Mouse (Mus musculus): Measurements from ENCODE around the gene Cacna1c. TPM values are rescaled to one million over a fixed set of nuclear protein-coding genes. Genes with fewer than 3 reads are reported as not detected.

Cacna1c gene
- polyA plus RNA-seq, 1 experiment from 2014 or later, result 2.3 TPM

GRCm38 (mm10) chr6:118821536-118821935 is 374.7 kb downstream of the Cacna1c start:
- no peak overlapping the region for H3K4me2 ChIP-seq (replicated peaks; ENCODE audit: low read depth)
- 0 out of 2 replicates have a peak overlapping the region, but pooled peaks have one; percentile 40 for H3K27ac ChIP-seq (replicated peaks)
- H3K4me1 ChIP-seq (replicated peaks; ENCODE audit: control insufficient read depth, insufficient read depth), result 0 out of 2 replicates have a peak, but pooled peaks cover 3% of the 10 kb centered on the region
- TF ChIP-seq CTCF (IDR thresholded peaks at IDR 0.05; ENCODE audit: low read depth) (no peak), EP300 (optimal IDR thresholded peaks at IDR 0.05) (no peak)
- 66% methylated on average over 5 of the region's 5 CpGs for WGBS
- H3K9ac ChIP-seq (ENCODE audit: low read length), result no peak overlapping the region
- H3K9me3 ChIP-seq (ENCODE audit: control insufficient read depth, low read length), result no peaks in the 10 kb centered on the region
- H3K4me3 ChIP-seq (ENCODE audit: low read depth, low read length), result no peak overlapping the region
- ATAC-seq (ENCODE audit: low FRiP score, low TSS enrichment) (no peak), DNase-seq (ENCODE audit: low spot score) (no peak)
- no peaks in the 10 kb centered on the region for H3K36me3 ChIP-seq (ENCODE audit: control insufficient read depth, insufficient read depth, low read length)
- H3K27me3 ChIP-seq (ENCODE audit: control insufficient read depth, insufficient read depth, low read length), result no peaks in the 10 kb centered on the region

DNA sequence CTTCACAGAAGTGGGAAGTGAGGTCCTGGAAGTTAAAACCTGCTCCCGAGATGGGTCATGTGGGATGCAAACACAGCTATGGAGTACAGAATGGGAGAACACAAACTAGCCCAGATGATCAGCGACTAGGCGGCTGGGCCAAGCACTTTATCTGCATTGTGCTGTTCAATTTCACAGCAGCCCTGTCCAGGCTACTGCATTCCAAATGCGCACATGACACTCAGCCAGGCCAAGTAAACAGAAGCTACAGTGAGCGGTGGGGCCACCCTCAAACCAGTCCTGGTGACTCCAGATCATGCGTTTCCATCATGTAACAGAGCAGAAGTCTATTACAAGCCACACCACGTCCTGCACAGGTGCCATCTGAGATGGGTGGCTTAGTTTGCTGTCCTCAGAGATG is 376.6 kb downstream of the Cacna1c start:
- H3K4me2 ChIP-seq (replicated peaks; ENCODE audit: low read depth), result no peak overlapping the region
- H3K4me1 ChIP-seq (replicated peaks; ENCODE audit: control insufficient read depth, insufficient read depth), result 0 out of 2 replicates have a peak, but pooled peaks cover 3% of the 10 kb centered on the region
- no peaks in the 10 kb centered on the region for H3K36me3 ChIP-seq (ENCODE audit: control insufficient read depth, insufficient read depth, low read length)
- 39% methylated on average over 7 of the region's 7 CpGs for WGBS
- no peaks in the 10 kb centered on the region for H3K9me3 ChIP-seq (ENCODE audit: control insufficient read depth, low read length)
- H3K9ac ChIP-seq (ENCODE audit: low read length), result no peak overlapping the region
- no peak overlapping the region for H3K27ac ChIP-seq (replicated peaks)
- no peaks in the 10 kb centered on the region for H3K27me3 ChIP-seq (ENCODE audit: control insufficient read depth, insufficient read depth, low read length)
- no peak for DNase-seq (ENCODE audit: low spot score)
- H3K4me3 ChIP-seq (ENCODE audit: low read depth, low read length), result no peak overlapping the region
- ATAC-seq (ENCODE audit: low FRiP score, low TSS enrichment), result no peak
- TF ChIP-seq CTCF (IDR thresholded peaks at IDR 0.05; ENCODE audit: low read depth), result no peak

- no peak overlapping the region for H3K4me3 ChIP-seq (ENCODE audit: low read depth, low read length)
- WGBS, result 55% methylated on average over 5 of the region's 5 CpGs
- no peak overlapping the region for H3K9ac ChIP-seq (ENCODE audit: low read length)
- 0 out of 2 replicates have a peak, but pooled peaks cover 3% of the 10 kb centered on the region for H3K4me1 ChIP-seq (replicated peaks; ENCODE audit: control insufficient read depth, insufficient read depth)
- H3K27ac ChIP-seq (replicated peaks), result no peak overlapping the region
- no peak for ATAC-seq (ENCODE audit: low FRiP score, low TSS enrichment)
- no peaks in the 10 kb centered on the region for H3K9me3 ChIP-seq (ENCODE audit: control insufficient read depth, low read length)
- H3K27me3 ChIP-seq (ENCODE audit: control insufficient read depth, insufficient read depth, low read length), result no peaks in the 10 kb centered on the region
- no peaks in the 10 kb centered on the region for H3K36me3 ChIP-seq (ENCODE audit: control insufficient read depth, insufficient read depth, low read length)
- TF ChIP-seq EP300 (optimal IDR thresholded peaks at IDR 0.05) (no peak), CTCF (IDR thresholded peaks at IDR 0.05; ENCODE audit: low read depth) (no peak)
- no peak overlapping the region for H3K4me2 ChIP-seq (replicated peaks; ENCODE audit: low read depth)
- no peak for DNase-seq (ENCODE audit: low spot score)
Measured at GRCm38 (mm10) chr6:118817928-118818503, 378.2 kb downstream of the Cacna1c start.

GRCm38 (mm10) chr6:118816253-118816652 is 380.0 kb downstream of the Cacna1c start:
- Histone ChIP-seq H3K9me3 (ENCODE audit: control insufficient read depth, low read length) (no peaks in the 10 kb centered on the region), H3K36me3 (ENCODE audit: control insufficient read depth, insufficient read depth, low read length) (no peaks in the 10 kb centered on the region), H3K27me3 (ENCODE audit: control insufficient read depth, insufficient read depth, low read length) (no peaks in the 10 kb centered on the region), H3K9ac (ENCODE audit: low read length) (no peak overlapping the region), H3K4me1 (replicated peaks; ENCODE audit: control insufficient read depth, insufficient read depth) (0 out of 2 replicates have a peak, but pooled peaks cover 3% of the 10 kb centered on the region), H3K4me2 (replicated peaks; ENCODE audit: low read depth) (no peak overlapping the region), H3K27ac (replicated peaks) (no peak overlapping the region), H3K4me3 (ENCODE audit: low read depth, low read length) (no peak overlapping the region)
- WGBS, result 91% methylated on average over 6 of the region's 6 CpGs
- no peak for TF ChIP-seq CTCF (IDR thresholded peaks at IDR 0.05; ENCODE audit: low read depth)
- DNase-seq (ENCODE audit: low spot score) (no peak), ATAC-seq (ENCODE audit: low FRiP score, low TSS enrichment) (no peak)

DNA sequence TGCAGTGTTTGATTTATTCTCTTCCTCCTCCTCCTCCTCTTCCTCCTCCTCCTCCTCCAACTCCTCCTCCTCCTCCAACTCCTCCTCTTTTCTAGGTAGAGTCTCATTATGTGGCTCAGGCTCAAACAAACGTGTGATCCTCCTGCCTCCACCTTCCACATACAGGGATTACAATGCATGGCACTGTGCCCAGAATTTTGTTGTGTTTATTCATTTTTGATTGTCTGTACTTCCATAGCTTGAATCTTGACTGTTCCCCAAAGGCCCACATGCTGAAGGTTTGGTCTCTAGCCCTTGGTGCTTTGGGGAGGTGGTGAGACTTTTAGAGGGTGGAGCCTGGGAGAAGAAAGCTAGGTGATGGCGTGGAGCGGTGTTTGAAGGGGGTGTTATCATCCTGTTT is 383.7 kb downstream of the Cacna1c start:
- ATAC-seq (ENCODE audit: low FRiP score, low TSS enrichment) (no peak), DNase-seq (ENCODE audit: low spot score) (no peak)
- no peak overlapping the region for H3K27ac ChIP-seq (replicated peaks)
- no peak overlapping the region for H3K4me3 ChIP-seq (ENCODE audit: low read depth, low read length)
- H3K9me3 ChIP-seq (ENCODE audit: control insufficient read depth, low read length), result no peaks in the 10 kb centered on the region
- H3K27me3 ChIP-seq (ENCODE audit: control insufficient read depth, insufficient read depth, low read length), result no peaks in the 10 kb centered on the region
- no peak overlapping the region for H3K9ac ChIP-seq (ENCODE audit: low read length)
- WGBS, result 67% methylated on average over 3 of the region's 3 CpGs
- H3K36me3 ChIP-seq (ENCODE audit: control insufficient read depth, insufficient read depth, low read length), result no peaks in the 10 kb centered on the region
- H3K4me1 ChIP-seq (replicated peaks; ENCODE audit: control insufficient read depth, insufficient read depth), result no peaks in the 10 kb centered on the region
- no peak overlapping the region for H3K4me2 ChIP-seq (replicated peaks; ENCODE audit: low read depth)
- TF ChIP-seq EP300 (optimal IDR thresholded peaks at IDR 0.05) (no peak), CTCF (IDR thresholded peaks at IDR 0.05; ENCODE audit: low read depth) (no peak)

DNA sequence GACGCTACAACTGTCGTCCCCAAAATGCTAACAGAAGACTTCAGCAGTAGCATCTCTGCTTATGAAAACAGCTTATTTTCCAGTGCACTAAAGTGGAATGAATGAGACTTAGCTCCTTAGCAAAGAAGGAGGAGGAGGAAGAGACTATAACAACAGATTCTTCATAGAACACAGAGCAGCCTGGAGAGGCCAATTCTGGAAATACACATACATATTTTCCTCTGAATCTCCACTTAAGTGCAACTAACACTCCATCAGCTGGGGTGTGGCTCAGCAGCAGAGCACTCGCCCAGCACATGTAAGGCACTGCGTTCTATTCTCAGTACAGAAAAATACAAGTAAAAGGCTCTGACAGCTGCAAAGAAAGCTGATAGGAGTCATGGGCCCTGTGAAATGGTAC is 384.2 kb downstream of the Cacna1c start:
- no peak overlapping the region for H3K4me2 ChIP-seq (replicated peaks; ENCODE audit: low read depth)
- WGBS, result 78% methylated on average over 4 of the region's 4 CpGs
- H3K27me3 ChIP-seq (ENCODE audit: control insufficient read depth, insufficient read depth, low read length), result no peaks in the 10 kb centered on the region
- no peaks in the 10 kb centered on the region for H3K9me3 ChIP-seq (ENCODE audit: control insufficient read depth, low read length)
- no peaks in the 10 kb centered on the region for H3K36me3 ChIP-seq (ENCODE audit: control insufficient read depth, insufficient read depth, low read length)
- no peak overlapping the region for H3K4me3 ChIP-seq (ENCODE audit: low read depth, low read length)
- no peak for ATAC-seq (ENCODE audit: low FRiP score, low TSS enrichment)
- no peak overlapping the region for H3K27ac ChIP-seq (replicated peaks)
- no peak for DNase-seq (ENCODE audit: low spot score)
- TF ChIP-seq CTCF (IDR thresholded peaks at IDR 0.05; ENCODE audit: low read depth) (no peak), EP300 (optimal IDR thresholded peaks at IDR 0.05) (no peak)
- no peak overlapping the region for H3K9ac ChIP-seq (ENCODE audit: low read length)
- no peaks in the 10 kb centered on the region for H3K4me1 ChIP-seq (replicated peaks; ENCODE audit: control insufficient read depth, insufficient read depth)
